Mouse (Mus musculus) heart, embryonic 14.5 days (tissue): ENCODE data around the gene Ints3. TPM values are rescaled to one million over a fixed set of nuclear protein-coding genes. Genes with fewer than 3 reads are reported as not detected.

ENCODE experiments used
- polyA plus RNA-seq: library from polyadenylated mRNA; unstranded; fragments of >200 nt; fragmentation: Nextera tagmentation; extraction: Ambion mirVana; gene quantifications from 2 replicates; pipeline ENCODE4 v1.2.1, GENCODE M21; 2014

Gene Ints3
- polyA plus RNA-seq, 1 experiment from 2014 or later, result 22.1 TPM

Other genes starting within 250 kb of the Ints3 start
- gene Rps27, start 220.0 kb downstream of the Ints3 start, polyA plus RNA-seq, result 1,133 and 1,344 TPM in 2 replicates
- gene Rab13, start 219.9 kb downstream of the Ints3 start, polyA plus RNA-seq, result 12.1 and 12.6 TPM in 2 replicates
- gene Jtb, start 202.0 kb downstream of the Ints3 start, polyA plus RNA-seq, result 95.1 and 96.7 TPM in 2 replicates
- gene Creb3l4, start 190.1 kb downstream of the Ints3 start, polyA plus RNA-seq, result 1.9 and 3.5 TPM in 2 replicates
- 86.6 and 88.2 TPM in 2 replicates for gene Slc39a1, start 185.4 kb downstream of the Ints3 start, polyA plus RNA-seq
- 7.5 and 8.7 TPM in 2 replicates for gene Crtc2, start 179.5 kb downstream of the Ints3 start, polyA plus RNA-seq
- gene Dennd4b, start 168.4 kb downstream of the Ints3 start, polyA plus RNA-seq, result 5.4 and 5.6 TPM in 2 replicates
- gene Gatad2b, start 140.4 kb downstream of the Ints3 start, polyA plus RNA-seq, result 8.2 and 9.4 TPM in 2 replicates
- 4.3 and 4.6 TPM in 2 replicates for gene Slc27a3, start 43.7 kb downstream of the Ints3 start, polyA plus RNA-seq
- gene Npr1, start 32.2 kb upstream of the Ints3 start, polyA plus RNA-seq, result 11.6 and 11.8 TPM in 2 replicates
- gene Ilf2, start 42.5 kb upstream of the Ints3 start, polyA plus RNA-seq, result 110 and 112 TPM in 2 replicates
- 83.8 and 89.3 TPM in 2 replicates for gene Snapin, start 57.4 kb upstream of the Ints3 start, polyA plus RNA-seq
- gene Chtop, start 75.9 kb upstream of the Ints3 start, polyA plus RNA-seq, result 60.2 and 65.7 TPM in 2 replicates
- 319 and 338 TPM in 2 replicates for gene S100a1, start 80.8 kb upstream of the Ints3 start, polyA plus RNA-seq
- 86.9 and 99.9 TPM in 2 replicates for gene S100a13, start 80.8 kb upstream of the Ints3 start, polyA plus RNA-seq
- gene S100a14, start 93.2 kb upstream of the Ints3 start, polyA plus RNA-seq, result not detected in 2 replicates
- gene S100a16, start 103.6 kb upstream of the Ints3 start, polyA plus RNA-seq, result 80.7 and 84.0 TPM in 2 replicates
- 0.32 TPM in 2 replicates for gene S100a3, start 127.0 kb upstream of the Ints3 start, polyA plus RNA-seq
- gene S100a2, start 156.6 kb upstream of the Ints3 start, polyA plus RNA-seq, result not detected in 2 replicates
- not detected in 2 replicates for gene Gm42674, start 168.3 kb upstream of the Ints3 start, polyA plus RNA-seq
- 2.5 and 3.8 TPM in 2 replicates for gene S100a4, start 170.1 kb upstream of the Ints3 start, polyA plus RNA-seq
- gene S100a5, start 174.9 kb upstream of the Ints3 start, polyA plus RNA-seq, result not detected in 2 replicates
- gene S100a6, start 179.3 kb upstream of the Ints3 start, polyA plus RNA-seq, result 43.9 and 49.8 TPM in 2 replicates
- gene S100a7a, start 220.4 kb upstream of the Ints3 start, polyA plus RNA-seq, result not detected in 2 replicates
- 6.5 and 13.7 TPM in 2 replicates for gene S100a8, start 235.4 kb upstream of the Ints3 start, polyA plus RNA-seq